Mouse (Mus musculus) embryo, embryonic 11 days (tissue): ENCODE results near the gene Pafah2.

Source experiments
- DNase-seq: peaks from one replicate; pipeline ENCODE4 v3.0.0-alpha.2; 2015

Pafah2 gene

DNA sequence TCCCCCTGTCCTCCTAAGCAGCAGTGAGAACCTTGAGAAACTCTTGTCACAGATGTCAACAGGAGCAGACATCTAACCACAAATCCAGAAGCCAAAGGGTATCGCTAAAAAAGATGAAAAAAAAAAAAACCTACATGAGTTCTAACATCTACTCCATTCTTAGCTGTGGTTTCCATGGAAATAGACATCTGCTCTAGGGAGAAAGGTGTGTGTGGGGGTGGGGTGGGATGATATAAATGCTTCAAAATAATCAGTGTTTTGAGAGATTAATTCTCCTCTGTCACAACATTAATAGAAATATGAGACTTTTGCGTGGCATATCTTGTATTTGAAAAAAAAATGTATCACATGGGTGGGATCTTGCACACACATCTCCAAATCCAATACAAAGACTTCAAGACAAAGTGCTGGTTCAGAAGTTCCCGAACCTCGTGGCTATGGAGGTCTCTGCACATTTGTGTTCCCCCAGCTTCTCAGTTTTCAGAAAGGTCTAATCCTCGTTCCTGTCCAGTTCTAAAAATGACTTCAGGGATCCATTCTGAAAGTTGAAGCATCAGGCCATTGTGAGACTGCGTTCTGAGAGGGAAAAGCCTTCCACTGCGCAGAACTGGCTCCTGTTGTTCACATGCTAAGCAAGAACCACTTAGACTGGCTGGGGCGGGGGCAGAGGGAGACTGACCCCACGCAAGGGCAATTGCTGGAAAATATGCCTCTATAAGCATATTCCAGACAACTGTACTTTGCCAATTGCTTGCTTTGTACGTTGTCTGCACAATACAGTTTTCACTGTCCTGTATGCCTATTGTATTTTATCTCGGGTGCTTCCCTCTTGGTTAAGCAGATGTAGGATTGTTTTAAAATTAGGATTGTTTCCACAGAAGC lies 70.5 kb downstream of the Pafah2 start:
- no peak for DNase-seq

DNA sequence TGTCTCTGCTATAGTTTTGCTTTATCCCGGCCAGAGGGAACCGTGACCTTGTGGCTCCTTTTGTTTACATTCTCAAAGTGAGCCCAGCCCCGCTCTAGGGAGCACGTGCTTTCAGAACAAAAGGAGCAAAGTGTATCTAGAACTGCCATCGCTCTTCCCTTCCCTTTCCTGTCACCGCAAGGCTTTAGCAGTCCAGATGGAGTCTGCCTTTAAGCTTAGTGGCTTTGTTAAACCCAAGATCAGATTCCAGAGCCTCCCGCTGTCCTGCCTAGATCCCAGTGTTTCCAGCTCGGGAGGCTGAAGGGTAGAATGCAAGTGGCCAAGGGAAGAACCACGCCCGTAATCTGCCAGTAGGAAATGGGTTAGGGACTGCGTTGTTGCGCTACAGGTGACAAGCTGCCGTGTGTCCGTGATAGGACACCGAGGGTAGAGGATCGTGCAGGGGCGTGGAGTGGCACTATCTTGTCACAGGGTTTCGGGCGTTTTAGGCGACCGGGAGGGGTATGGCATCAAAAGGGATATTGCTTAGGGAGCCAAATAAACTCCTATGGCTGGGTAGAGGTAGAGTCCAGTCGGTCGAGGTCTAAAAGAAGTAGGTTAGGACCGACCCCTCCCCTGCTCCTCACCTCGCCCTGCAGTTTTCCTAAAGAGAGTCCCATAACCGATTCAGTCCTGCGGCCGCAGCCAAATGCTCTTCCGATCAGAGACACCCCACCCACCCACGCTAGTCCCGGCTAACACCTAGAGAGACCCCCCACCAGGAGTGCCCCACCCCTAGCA lies 71.5 kb downstream of the Pafah2 start:
- DNase-seq: peak; percentile 75

DNA sequence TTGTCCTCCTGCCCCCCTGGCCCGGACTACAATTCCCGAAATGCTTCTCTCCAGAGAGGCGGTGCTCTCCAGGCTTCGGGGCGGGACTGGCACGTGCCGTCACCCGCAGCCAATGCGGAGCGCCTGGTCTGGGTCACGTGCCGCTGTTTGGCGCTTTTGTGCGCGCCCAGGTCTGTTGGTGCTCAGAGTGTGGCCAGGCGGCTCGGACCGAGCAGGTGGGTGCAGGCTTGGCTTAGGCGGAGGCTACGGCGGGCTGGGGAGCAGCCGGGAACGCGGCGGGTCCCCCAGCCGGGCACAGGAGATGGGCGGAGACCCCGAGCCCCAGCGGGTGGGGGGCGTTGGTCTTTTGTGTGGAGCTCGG lies 72.1 kb downstream of the Pafah2 start, which contains the start of gene Stmn1:
TSS of gene Stmn1 (plus strand) at position 106 of the 361 bp plus-strand sequence.
- DNase-seq: peak; percentile 99

DNA sequence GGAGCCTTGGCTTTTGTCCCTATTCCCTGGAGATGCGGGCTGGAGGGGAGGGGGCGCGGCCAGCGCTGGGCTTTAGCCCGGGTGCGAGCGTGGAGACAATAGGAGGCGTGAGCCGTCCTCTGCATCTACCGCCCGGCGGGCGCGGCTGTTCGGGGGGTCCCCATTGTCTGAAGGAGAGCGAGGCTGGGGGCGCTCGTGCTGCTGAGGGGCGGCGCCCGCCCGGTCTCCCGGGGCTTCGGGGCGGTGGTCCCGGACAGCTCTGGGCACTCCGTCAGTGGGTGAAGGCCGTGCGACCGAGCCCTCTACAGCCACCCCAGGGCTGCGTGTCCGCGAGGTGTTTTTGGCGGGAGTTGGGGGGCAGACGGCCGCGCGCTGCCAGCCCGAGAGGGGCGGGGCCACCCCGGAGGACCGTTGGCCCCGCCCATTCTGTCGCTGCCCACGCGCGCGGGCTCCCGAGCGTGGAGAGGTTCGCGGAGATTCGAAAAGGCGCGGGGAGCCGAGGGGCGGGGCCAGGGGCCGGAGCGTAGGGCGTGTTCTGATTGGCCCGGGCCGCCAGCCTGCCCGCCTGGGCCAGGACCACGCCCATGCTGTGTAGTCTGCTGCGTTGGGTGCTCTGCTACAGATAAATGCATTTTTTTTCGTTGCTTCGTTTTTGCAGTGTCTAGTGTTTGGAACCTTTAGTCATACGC lies 72.6 kb downstream of the Pafah2 start:
- peak; percentile 97 for DNase-seq

DNA sequence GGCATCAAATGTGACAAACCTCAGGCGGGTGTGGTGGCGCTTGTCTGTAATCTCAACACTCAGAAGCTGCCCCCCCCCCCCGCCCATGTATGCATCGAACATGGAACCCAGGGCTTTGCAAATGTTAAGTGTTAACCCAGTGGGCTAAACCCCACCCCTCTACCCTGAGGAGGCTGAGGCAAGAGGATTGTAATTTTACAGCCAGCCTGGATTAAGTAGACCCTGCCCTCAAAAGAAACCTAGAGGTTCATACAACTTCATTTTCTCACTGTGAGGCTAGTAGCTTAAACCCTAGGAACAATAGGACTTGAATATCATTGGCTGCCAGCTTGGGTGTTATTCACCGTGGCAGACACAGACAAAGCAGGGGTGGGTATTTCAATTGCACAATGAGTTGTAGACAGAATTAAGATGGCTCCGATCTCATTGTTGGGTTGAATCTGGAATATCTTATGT lies 73.2 kb downstream of the Pafah2 start:
- DNase-seq: peak; percentile 44

DNA sequence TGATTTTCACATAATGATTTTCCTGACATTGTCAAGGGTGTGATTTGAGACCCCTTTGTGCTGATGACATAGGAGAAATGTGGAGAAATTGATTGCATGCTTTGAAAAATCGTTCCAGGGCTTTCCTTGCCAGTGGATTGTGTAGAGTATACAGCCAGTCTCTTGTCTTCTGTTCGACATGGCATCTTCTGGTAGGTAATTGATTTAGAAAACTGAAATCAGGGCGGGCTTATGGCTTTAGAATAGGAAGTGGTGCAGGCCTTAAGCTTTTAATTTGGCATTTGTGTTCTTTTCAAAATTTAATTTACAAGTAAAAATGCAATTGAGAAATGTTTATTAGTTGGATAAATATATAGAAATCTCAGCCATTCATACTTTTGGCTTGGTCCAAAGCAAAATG lies 73.9 kb downstream of the Pafah2 start:
- DNase-seq: no peak

DNA sequence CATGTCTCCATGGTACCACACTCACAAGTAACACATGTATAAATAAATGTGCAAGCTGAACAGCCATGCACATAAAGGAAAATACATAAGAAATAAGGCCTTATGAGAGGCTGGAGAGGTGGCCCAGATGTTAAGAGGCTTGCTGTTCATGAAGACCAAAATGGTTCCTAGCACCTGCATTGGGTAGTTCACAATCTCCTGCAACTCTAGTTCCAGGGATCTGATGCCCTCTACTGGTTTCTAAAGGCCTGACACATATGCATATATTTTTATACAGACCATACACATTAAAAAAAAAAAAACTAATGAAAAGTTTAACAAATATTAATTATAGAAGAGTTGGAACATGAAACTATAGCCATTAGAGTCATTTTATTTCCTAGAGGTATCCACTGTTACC lies 75.3 kb downstream of the Pafah2 start:
- no peak for DNase-seq

DNA sequence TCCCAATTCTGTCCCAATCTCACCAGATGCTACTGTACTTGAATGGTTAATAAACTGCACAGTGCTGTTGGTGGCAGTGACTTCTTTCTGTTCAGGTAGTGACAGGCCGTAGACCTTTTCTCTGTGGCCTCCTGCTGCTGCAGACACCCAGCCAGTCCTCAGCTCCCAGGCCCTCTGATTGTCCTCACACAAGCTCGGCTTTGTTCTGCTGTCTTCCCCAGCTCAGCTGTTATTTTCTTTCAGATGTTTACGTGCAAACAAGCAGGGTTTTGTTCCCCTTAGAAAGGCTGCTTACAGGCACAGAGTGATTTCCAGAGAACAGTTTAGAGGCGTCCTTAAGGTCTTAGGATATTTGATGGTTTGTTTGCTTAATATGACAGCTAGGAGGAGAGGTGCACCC lies 77.6 kb downstream of the Pafah2 start:
- no peak for DNase-seq

DNA sequence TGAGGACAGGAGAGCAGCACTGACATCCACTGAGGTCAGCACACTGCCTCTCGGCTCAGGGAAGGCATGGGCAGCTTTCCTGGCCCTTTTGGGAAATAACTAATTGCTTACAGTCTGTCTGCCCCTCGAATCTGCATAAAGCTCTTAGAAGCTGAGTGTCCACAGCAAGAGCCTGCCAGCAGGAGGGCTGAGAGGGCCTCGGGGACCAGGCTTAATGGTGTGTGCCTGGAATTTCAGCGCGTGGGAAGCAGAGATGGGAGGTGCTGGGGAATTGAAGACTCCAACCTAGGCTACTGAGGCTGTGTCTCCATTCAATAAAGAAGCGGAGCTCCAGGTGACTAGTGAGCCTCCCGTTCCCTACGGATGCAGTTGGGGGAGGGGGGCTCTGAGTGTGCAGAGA lies 78.1 kb downstream of the Pafah2 start:
- DNase-seq: no peak

DNA sequence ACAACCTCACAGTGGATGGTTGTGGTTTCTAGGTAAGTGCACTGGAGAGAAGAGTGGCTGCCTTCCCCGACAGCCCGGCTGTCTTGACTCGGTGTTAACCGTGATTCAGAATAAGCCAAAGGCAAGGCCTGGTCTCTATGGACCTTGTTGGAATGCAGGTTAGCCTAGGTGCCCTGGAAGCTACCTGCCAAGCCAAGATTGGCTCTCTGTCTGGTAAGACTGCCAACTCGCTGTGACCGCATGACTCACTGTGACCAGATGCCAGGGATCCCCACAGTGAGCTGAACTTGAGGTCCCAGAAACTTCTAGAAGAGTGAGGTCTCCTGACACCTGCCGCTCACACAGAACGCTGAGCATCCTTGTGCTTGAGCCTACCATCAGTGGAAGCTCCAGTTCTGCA lies 80.8 kb downstream of the Pafah2 start:
- no peak for DNase-seq
